Mouse (Mus musculus): ENCODE results near the gene Rpl3l. TPM values are rescaled to one million over a fixed set of nuclear protein-coding genes. Genes with fewer than 3 reads are reported as not detected.

Gene Rpl3l
- total RNA-seq (2023; ENCODE audit: inconsistent age) = not detected in 4 replicates

GRCm38 (mm10) chr17:24727618-24728017, at the start of gene Rpl3l:
Gene Rpl3l, plus strand, starts transcription at chr17:24727820.

GRCm38 (mm10) chr17:24689251-24690081, 38.2 kb upstream of the Rpl3l start, which contains the start of gene Syngr3:
Gene Syngr3, minus strand, starts transcription at chr17:24689955.

DNA sequence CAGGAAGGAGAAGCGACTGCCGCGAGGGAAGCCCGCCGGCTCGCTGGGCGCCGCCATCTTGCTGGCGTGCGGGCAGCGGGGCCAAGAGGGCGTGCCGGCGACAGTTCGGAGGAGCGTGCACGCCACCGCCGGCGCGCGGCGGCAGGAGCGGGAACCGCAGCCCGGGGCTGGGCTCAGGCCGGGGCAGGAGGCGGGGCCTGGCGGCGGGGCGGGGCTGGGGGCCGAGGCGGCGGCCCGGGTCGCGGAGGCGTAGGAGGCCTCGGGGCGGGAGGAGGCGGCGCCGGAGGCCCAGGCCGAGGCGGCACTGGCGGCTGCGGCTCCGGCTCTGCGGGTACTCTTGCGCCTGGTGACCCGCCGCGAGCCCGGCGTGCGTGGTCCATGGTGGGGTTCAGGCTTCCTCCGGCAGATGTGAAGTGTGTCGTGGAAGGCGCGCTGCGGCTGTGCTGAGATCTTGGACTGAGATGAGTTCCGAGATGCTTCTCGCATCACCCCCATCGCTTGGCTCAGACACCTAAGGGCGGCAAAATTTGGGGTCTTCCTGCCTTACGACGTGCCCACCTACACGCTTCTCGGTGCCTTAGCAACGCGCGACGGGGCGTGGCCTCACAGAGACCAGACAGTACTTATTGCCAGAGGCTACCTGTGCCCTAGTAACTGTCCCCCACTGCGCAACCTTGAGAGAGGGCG, 31.5 kb upstream of the Rpl3l start, which contains the start of the genes Gfer and Noxo1:
Gene Gfer (minus strand): TSS at position 146 of the 687 bp plus-strand sequence.
Gene Noxo1 (plus strand): TSS at position 224 of the 687 bp plus-strand sequence.

GRCm38 (mm10) chr17:24706982-24707800, 20.4 kb upstream of the Rpl3l start, which contains the start of gene Tbl3:
Gene Tbl3, minus strand, starts transcription at chr17:24707660.

DNA sequence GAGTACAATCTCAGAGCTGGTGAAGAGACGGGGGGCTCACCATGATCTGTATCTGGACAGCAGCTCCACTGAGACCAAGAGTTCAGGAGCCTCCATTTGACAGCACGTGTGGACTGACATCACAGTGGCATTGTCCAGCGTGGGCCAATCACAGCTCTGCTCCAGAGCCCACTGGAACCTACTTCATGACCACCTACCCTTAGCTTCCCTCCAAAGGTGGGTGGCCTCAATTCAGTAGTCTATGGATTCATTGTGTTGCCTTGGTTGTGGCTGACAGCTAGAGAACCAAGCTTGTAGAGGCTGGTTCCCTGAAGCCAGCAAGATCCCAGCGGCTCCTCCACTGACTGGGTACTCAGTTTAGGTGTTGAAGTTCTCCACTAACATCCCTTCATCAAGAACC, 9.7 kb upstream of the Rpl3l start, which contains the start of the genes Rnf151 and Rps2:
Gene Rnf151 (minus strand): TSS at position 121 of the 400 bp plus-strand sequence.
Gene Rps2 (plus strand): TSS at position 174 of the 400 bp plus-strand sequence.

GRCm38 (mm10) chr17:24724184-24724583, 3.4 kb upstream of the Rpl3l start, which contains the start of gene Ndufb10:
Gene Ndufb10, minus strand, starts transcription at chr17:24724478.

DNA sequence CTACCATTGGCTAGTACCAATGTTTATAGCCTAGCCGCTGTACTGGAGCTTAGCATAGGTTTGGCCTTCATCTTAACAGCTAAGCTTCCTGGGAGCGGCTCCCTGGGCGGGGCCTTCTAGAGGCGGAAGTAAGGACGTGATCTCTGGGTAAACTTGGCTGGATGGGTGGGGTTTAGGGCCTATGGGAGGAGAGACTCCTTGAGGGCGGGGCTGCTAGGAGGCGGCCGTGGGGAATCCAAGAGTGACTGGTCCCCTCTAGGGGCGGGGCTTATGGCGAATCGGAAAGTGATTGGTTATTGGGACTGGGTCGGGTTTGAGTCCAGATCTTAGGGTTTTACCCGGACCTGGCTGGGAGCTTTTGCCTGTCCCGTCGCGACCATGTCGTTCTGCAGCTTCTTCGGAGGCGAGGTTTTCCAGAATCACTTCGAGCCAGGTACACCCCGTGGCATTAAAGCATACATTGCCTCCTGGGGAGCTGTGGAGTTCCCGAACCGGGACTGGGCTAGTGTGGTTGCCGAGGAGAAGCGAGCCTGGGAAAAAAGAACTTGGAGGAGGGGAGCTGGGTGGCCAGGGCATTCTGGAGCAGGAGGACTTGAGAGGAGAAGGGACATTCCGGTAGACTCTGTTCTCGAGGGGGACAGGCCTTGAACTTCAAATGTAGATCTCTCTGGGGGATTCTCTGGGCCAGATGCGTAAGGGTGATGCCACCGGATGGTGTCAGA, 8.9 kb downstream of the Rpl3l start, which contains the start of gene Msrb1:
Gene Msrb1 (plus strand): TSS at position 313 of the 722 bp plus-strand sequence.

GRCm38 (mm10) chr17:24752415-24753394, 25.1 kb downstream of the Rpl3l start, which contains the start of gene Hs3st6:
Gene Hs3st6, plus strand, starts transcription at chr17:24752988.

Other genes with a start within 250 kb of the Rpl3l start
- gene Mlst8, start 248.7 kb upstream of the Rpl3l start, total RNA-seq (2023; ENCODE audit: inconsistent age) = 18.2 to 22.4 TPM (median 20.5 TPM) in 4 replicates
- gene Caskin1, start 239.2 kb upstream of the Rpl3l start, total RNA-seq (2023; ENCODE audit: inconsistent age) = not detected in 4 replicates
- gene Traf7, start 199.9 kb upstream of the Rpl3l start, total RNA-seq (2023; ENCODE audit: inconsistent age) = 201 to 215 TPM (median 211 TPM) in 4 replicates
- 1.0 to 1.9 TPM (median 1.2 TPM) in 4 replicates for gene Rab26, start 193.6 kb upstream of the Rpl3l start, total RNA-seq (2023; ENCODE audit: inconsistent age)
- 71.1 to 75.5 TPM (median 72.5 TPM) in 4 replicates for gene Pkd1, start 178.0 kb upstream of the Rpl3l start, total RNA-seq (2023; ENCODE audit: inconsistent age)
- gene Tsc2, start 95.2 kb upstream of the Rpl3l start, total RNA-seq (2023; ENCODE audit: inconsistent age) = 84.9 to 110 TPM (median 98.3 TPM) in 4 replicates
- 2.8 to 11.3 TPM (median 4.9 TPM) in 4 replicates for gene Nthl1, start 95.1 kb upstream of the Rpl3l start, total RNA-seq (2023; ENCODE audit: inconsistent age)
- 0.48 to 0.51 TPM in 2 of 4 replicates, not detected in the others for gene Slc9a3r2, start 77.5 kb upstream of the Rpl3l start, total RNA-seq (2023; ENCODE audit: inconsistent age)
- gene Npw, start 69.4 kb upstream of the Rpl3l start, total RNA-seq (2023; ENCODE audit: inconsistent age) = not detected in 4 replicates
- 52.7 to 59.6 TPM (median 57.9 TPM) in 4 replicates for gene Zfp598, start 58.1 kb upstream of the Rpl3l start, total RNA-seq (2023; ENCODE audit: inconsistent age)
- gene Syngr3, start 37.9 kb upstream of the Rpl3l start, total RNA-seq (2023; ENCODE audit: inconsistent age) = not detected in 4 replicates
- 16.9 to 18.7 TPM (median 18.1 TPM) in 4 replicates for gene Gfer, start 31.7 kb upstream of the Rpl3l start, total RNA-seq (2023; ENCODE audit: inconsistent age)
- 7.7 to 11.6 TPM (median 8.4 TPM) in 4 replicates for gene Noxo1, start 31.6 kb upstream of the Rpl3l start, total RNA-seq (2023; ENCODE audit: inconsistent age)
- gene Tbl3, start 20.2 kb upstream of the Rpl3l start, total RNA-seq (2023; ENCODE audit: inconsistent age) = 31.4 to 36.1 TPM (median 33.4 TPM) in 4 replicates
- 0.78 TPM in 1 of 4 replicates, not detected in the others for gene Rnf151, start 9.8 kb upstream of the Rpl3l start, total RNA-seq (2023; ENCODE audit: inconsistent age)
- gene Rps2, start 9.7 kb upstream of the Rpl3l start, total RNA-seq (2023; ENCODE audit: inconsistent age) = 1,210 to 1,288 TPM (median 1,234 TPM) in 4 replicates
- gene Ndufb10, start 3.3 kb upstream of the Rpl3l start, total RNA-seq (2023; ENCODE audit: inconsistent age) = 71.7 to 80.7 TPM (median 73.5 TPM) in 4 replicates
- 29.6 to 37.8 TPM (median 32.9 TPM) in 4 replicates for gene Msrb1, start 8.8 kb downstream of the Rpl3l start, total RNA-seq (2023; ENCODE audit: inconsistent age)
- gene Hs3st6, start 25.2 kb downstream of the Rpl3l start, total RNA-seq (2023; ENCODE audit: inconsistent age) = not detected in 4 replicates
- not detected in 4 replicates for gene Meiob, start 76.5 kb downstream of the Rpl3l start, total RNA-seq (2023; ENCODE audit: inconsistent age)
- gene Hagh, start 112.3 kb downstream of the Rpl3l start, total RNA-seq (2023; ENCODE audit: inconsistent age) = 27.5 to 30.3 TPM (median 27.9 TPM) in 4 replicates
- gene Fahd1, start 122.5 kb downstream of the Rpl3l start, total RNA-seq (2023; ENCODE audit: inconsistent age) = 2.0 to 2.5 TPM (median 2.2 TPM) in 4 replicates
- gene Igfals, start 138.2 kb downstream of the Rpl3l start, total RNA-seq (2023; ENCODE audit: inconsistent age) = 0.54 to 1.4 TPM (median 0.66 TPM) in 3 of 4 replicates, not detected in the other
- gene Nubp2, start 158.5 kb downstream of the Rpl3l start, total RNA-seq (2023; ENCODE audit: inconsistent age) = 54.8 to 67.5 TPM (median 67.0 TPM) in 4 replicates
- 26.0 to 31.7 TPM (median 30.6 TPM) in 4 replicates for gene Spsb3, start 158.8 kb downstream of the Rpl3l start, total RNA-seq (2023; ENCODE audit: inconsistent age)
- gene Eme2, start 167.3 kb downstream of the Rpl3l start, total RNA-seq (2023; ENCODE audit: inconsistent age) = 65.6 to 76.2 TPM (median 68.2 TPM) in 4 replicates
- gene Mrps34, start 167.3 kb downstream of the Rpl3l start, total RNA-seq (2023; ENCODE audit: inconsistent age) = 26.8 to 35.6 TPM (median 29.2 TPM) in 4 replicates
- 23.0 to 37.2 TPM (median 27.7 TPM) in 4 replicates for gene Nme3, start 168.7 kb downstream of the Rpl3l start, total RNA-seq (2023; ENCODE audit: inconsistent age)
- 200 to 220 TPM (median 218 TPM) in 4 replicates for gene Mapk8ip3, start 209.2 kb downstream of the Rpl3l start, total RNA-seq (2023; ENCODE audit: inconsistent age)
- gene Jpt2, start 232.9 kb downstream of the Rpl3l start, total RNA-seq (2023; ENCODE audit: inconsistent age) = 28.7 to 38.2 TPM (median 33.4 TPM) in 4 replicates